Mouse (Mus musculus) effector memory CD4-positive, alpha-beta T cell, adult 5 months (primary cell): ENCODE measurements around the gene Pus1. TPM values are rescaled to one million over a fixed set of nuclear protein-coding genes. Genes with fewer than 3 reads are reported as not detected.

Experiments used
- polyA plus RNA-seq: library from polyadenylated mRNA; unstranded; fragments of 100-300 nt; shearing (Covaris generic); gene quantifications from one replicate; pipeline ENCODE4 v1.2.1, GENCODE M21; 2017

Pus1 gene
- polyA plus RNA-seq = 31.8 TPM

GRCm38 (mm10) chr5:110779998-110780760 lies at the start of gene Pus1:
Gene Pus1 (minus strand): TSS chr5:110780659.

GRCm38 (mm10) chr5:110809667-110810325 lies 29.3 kb upstream of the Pus1 start, which contains the start of gene Ulk1:
Gene Ulk1 (minus strand): TSS chr5:110810097.

GRCm38 (mm10) chr5:110770448-110771158 lies 9.9 kb downstream of the Pus1 start, which contains the start of gene Ep400:
Gene Ep400 (minus strand): TSS chr5:110770717.

Other genes starting within 250 kb of the Pus1 start
- gene Galnt9, start 236.3 kb downstream of the Pus1 start, polyA plus RNA-seq = 33.6 TPM
- 48.3 TPM for gene Noc4l, start 127.2 kb downstream of the Pus1 start, polyA plus RNA-seq
- 47.0 TPM for gene Ddx51, start 127.2 kb downstream of the Pus1 start, polyA plus RNA-seq
- gene Ep400, start 9.9 kb downstream of the Pus1 start, polyA plus RNA-seq = 66.9 TPM
- 117 TPM for gene Ulk1, start 29.4 kb upstream of the Pus1 start, polyA plus RNA-seq
- 18.1 TPM for gene Hscb, start 59.1 kb upstream of the Pus1 start, polyA plus RNA-seq
- 2.5 TPM for gene Chek2, start 59.3 kb upstream of the Pus1 start, polyA plus RNA-seq
- 3.3 TPM for gene Ttc28, start 99.1 kb upstream of the Pus1 start, polyA plus RNA-seq